Mouse (Mus musculus) kidney, adult 8-10 months (tissue): Measurements from ENCODE around the gene Tekt2.

Experiments used
- DNase-seq, 2 experiments: peaks; one replicate each; pipeline ENCODE4 v3.0.0; 2022

Tekt2 gene

GRCm38 (mm10) chr4:126325281-126325861 lies at the start of gene Tekt2:
TSS of gene Tekt2 (minus strand) at chr4:126325688.
- no peak for DNase-seq

DNA sequence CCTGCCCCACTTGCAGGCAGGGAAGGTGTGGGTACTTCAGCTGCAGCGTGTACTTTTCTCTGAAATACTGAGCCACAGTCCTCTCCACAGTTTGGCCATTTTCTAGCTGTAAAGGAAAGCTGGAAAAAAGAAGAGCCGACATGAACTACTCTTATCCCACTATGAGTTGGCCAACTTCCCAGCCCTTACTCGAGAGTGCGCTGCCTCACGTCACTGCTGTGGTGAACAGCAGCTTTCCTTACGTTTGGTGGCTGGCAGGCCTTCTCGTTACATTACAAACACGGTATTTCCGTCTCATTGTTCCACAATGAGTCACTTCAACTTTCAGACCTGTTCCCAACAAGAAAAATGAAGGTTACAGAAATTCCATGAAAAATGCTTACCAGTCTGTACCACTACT lies 46.0 kb upstream of the Tekt2 start:
- DNase-seq = no peak

DNA sequence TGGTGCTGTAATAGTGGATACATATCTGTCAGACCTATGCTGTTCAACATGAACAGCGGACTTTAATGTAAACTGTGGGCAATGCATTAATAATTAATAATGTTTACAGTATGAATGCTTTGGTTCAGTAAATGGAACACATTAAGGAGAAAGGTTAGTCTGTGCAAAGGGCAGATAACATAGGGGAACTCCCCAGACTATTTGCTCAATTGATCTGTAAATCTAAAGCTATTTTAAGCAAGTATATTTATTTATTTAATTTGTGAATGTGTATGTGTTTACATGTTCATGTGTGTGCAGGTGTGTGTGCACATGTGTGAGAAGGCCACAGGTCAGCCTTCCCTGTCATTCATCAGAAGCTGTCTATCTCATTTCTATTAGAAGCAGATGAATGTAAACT lies 34.6 kb upstream of the Tekt2 start:
- DNase-seq = no peak

DNA sequence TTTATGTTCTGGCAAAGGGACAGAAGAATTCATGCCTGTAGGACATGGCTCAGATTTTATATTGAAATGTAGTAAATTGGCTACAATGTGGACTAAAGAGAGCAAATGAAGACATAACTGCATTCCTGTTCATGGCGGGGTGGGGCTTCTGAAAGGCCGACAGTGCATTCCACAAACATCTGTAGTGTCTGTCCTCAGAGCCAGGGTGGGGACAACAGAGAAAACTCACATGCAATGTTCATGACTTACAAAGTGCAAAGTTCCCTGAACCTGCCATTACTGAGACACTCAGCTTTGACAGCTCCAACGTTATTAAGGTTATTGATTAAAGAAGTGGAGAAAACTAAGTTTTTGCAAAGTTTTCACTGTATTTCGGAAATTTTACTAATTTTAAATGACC lies 18.0 kb upstream of the Tekt2 start:
- peak in 1 of 2 experiments; percentile 19 for DNase-seq

- no peak for DNase-seq
These were observed 14.0 kb upstream of the Tekt2 start for GRCm38 (mm10) chr4:126339461-126339860.

GRCm38 (mm10) chr4:126332358-126332757 lies 6.9 kb upstream of the Tekt2 start:
- no peak for DNase-seq

DNA sequence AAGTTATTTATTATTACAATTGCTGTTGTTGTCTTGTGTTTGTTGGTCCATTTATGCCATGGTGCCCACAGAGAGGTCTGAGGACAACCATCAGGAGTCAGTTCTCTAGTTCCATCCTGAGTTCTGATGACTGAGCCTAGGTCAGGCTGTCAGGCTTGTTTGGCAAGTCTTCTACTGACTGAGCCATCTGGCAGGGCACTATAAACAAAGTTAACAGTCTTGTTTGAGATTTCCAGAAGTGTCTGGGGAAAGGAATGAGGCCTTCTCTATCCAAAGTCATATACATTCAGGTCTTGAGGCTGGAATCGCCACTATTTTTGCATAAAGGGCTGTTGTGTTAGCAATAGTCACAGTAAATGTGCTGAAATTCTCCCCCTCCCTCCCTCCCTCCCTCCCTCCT lies 6.3 kb upstream of the Tekt2 start:
- DNase-seq = no peak

- no peak for DNase-seq
These were observed 4.8 kb upstream of the Tekt2 start for GRCm38 (mm10) chr4:126330295-126330694.

DNA sequence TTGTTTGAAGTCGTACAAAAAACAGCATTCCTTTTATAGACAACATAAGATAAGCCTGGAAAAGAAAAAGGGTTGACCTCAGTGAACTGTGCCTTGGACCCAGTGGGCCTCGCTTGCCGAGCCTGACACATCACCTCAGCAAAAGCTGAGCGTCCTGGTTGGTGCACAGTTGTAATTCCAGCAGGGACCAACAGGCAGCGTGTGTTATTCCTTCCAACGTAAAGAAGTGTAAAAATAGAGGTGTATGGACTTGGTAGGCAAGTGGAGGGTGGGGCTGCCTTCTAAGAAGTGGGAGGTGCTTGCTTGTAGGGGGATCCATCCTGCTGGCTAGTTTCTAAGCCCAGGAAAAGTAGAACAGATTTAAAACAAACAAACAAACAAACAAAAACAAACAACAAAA lies 548 bp upstream of the Tekt2 start:
- no peak for DNase-seq

DNA sequence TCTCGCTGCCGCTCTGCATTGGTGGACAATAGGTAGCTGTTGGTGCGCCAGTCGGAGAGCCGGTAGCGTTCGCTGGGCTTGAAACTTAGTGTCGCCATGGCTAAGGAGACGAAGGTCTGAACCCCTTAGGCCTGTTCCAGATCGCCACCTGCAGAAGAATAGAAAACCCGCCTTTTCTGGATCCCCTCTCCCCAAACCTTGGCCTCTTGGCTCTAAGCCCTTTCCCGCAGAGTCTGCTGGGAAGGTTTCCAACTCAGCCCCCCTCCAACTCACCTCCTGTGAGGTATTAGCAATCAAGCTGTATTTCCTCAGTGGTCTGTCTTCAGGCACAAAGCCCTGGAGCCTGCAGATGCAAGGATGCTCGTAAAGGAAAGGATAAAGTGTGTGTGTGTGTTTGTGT lies 627 bp downstream of the Tekt2 start:
- no peak for DNase-seq

GRCm38 (mm10) chr4:126322646-126323045 lies 2.8 kb downstream of the Tekt2 start:
- no peak for DNase-seq

DNA sequence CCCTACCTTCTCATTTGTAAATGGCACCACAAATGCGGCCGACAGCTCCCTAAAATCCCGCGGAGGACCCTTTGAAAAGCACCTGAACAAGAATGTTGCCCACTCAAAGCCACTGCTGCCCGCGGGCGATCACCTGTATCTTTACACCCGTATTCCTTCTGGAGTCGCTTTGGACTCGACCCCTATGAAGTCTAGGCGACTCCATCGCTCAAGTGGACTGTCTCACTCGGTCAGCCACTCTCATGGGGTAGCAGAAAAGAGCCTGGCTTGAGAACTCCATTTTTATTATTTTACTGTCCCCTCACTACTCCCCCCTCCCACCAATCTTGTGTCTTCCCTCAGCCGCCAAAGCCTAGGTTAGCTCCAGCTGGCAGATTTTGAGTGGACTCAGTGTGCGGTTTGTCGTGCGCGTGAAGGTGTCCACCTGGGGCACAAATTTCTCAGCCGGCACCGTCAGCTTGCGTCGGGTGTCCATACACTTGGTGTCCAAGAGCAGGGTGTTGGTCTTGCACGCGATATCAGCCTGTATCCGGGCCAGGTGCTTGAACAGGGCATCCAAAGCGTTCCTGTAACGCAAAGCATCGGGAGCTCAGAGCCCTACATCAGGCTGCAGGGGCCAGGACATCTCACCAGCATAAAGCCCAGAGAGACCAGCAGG lies 3.5 kb downstream of the Tekt2 start:
- no peak for DNase-seq

GRCm38 (mm10) chr4:126321111-126321853 lies 4.2 kb downstream of the Tekt2 start, which contains the start of gene Adprhl2:
TSS of gene Adprhl2 (minus strand) at chr4:126321703.
- peak; percentile 95 to 98 for DNase-seq

DNA sequence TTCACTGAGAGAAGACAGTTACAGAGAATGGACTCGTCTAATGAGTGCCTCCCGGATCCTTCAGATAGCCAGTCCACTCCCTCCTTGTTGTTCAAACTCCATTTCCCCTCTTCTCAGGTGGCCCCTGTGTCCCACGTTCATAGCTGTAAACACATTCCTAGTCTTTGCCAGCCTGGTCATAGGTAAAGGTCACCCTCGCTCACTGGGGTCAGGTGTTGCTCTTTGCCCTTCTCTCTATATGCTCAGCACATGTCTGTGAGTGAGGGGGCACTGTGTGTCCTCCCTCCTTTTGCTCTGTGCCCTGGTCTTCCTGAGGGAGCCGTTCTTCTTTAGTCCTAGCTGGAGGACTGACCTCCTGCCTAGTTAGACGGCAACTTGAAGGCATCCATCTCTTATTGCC lies 5.7 kb downstream of the Tekt2 start:
- no peak for DNase-seq

- no peak for DNase-seq
These were observed 8.9 kb downstream of the Tekt2 start for GRCm38 (mm10) chr4:126316443-126317040.

DNA sequence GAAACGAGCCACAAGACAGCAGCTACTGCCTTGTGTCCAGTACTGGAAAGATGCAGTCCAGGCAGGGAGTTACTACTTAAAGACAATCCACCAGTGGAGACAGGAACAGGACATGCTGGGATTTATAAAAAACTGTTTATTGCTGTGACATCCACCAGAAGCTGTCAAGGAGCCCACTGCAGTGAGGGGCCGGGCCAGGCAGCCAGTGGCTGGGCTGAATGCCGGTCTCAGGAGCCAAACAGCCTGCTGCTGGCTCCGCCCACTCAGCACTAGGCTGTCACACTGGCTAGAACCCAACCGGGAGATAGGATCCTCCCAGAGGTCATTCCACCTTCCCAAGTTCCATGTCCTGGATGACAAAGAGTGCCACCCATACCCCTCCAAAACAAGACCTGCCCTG lies 9.6 kb downstream of the Tekt2 start:
- DNase-seq = peak in 1 of 2 experiments; percentile 42

GRCm38 (mm10) chr4:126314393-126314792 lies 11.1 kb downstream of the Tekt2 start:
- DNase-seq = peak; percentile 75 to 76

GRCm38 (mm10) chr4:126313202-126313601 lies 12.3 kb downstream of the Tekt2 start:
- DNase-seq = no peak

DNA sequence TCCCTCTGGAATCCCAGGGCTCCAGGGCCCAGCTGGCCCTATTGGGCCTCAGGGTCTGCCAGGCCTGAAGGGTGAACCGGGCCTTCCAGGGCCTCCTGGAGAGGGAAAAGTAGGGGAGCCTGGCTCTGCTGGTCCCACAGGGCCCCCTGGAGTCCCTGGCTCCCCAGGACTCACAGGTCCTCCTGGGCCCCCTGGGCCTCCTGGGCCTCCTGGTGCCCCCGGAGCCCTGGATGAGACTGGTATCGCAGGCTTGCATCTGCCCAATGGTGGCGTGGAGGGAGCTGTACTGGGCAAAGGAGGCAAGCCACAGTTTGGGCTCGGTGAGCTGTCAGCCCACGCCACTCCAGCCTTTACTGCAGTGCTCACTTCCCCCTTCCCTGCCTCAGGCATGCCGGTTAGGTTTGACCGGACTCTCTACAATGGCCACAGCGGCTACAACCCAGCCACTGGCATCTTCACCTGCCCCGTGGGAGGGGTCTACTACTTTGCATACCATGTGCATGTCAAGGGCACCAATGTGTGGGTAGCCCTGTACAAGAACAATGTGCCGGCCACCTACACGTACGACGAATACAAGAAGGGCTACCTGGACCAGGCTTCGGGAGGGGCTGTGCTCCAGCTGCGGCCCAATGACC lies 13.8 kb downstream of the Tekt2 start:
- no peak for DNase-seq

GRCm38 (mm10) chr4:126310344-126310743 lies 15.1 kb downstream of the Tekt2 start:
- no peak for DNase-seq

GRCm38 (mm10) chr4:126309922-126310309 lies 15.6 kb downstream of the Tekt2 start:
- DNase-seq = peak; percentile 75 to 89

DNA sequence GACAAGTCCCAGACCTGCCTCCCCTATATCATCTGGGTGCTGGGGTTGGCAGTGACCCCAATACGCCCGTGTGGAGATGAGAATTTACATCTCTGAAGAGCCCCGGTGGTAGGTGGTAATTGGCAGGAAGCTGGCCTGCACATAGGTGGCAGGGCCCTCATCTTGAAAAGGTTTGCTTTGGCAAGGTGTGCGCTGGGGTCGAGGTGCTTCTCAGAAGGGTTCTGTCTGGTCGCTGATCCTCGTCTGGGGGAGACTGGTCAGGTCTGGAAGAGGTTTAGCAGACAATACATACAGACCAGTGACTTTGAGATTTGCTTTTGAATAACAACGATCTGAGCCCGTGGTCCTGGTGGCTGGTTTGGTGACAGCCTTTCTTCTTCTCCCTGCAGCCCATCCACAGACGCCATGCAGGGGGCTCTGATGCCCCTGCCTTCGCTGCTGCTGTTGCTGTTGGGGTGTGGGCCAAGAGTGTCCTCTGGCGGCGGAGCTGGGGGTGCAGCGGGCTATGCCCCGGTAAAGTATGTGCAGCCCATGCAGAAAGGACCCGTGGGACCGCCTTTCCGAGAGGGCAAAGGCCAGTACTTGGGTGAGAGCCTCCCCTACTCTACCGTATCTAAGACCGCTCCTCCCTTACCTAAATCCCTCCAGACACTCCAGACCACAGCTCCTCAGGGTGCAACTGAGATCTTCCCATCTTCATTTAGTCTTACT lies 16.1 kb downstream of the Tekt2 start:
- no peak for DNase-seq

DNA sequence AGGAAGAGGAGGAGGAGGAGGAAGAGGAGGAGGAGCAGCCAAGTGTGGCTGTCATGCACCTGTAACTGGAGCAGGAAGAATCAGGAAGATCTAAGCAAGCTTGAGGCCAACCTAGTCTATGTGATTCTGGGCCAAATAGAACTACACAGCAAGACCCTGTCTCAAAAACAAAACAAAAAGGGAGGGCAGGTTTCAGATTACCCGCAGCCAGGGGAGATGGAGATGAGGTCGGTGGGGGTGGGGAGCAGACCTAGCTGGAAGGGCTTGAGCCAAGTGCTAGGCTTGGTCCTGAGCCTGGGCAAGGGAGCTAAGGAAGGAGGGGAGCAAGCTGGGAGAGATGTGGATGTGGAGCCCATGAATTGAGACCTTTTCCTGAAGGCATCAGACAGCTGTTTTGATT lies 18.7 kb downstream of the Tekt2 start:
- no peak for DNase-seq
